Mouse (Mus musculus) heart, adult 11 months (tissue): ENCODE data around the gene Trim71.

ENCODE experiments used
- DNase-seq: peaks from one replicate; pipeline ENCODE4 v3.0.0; 2022

The Trim71 gene

DNA sequence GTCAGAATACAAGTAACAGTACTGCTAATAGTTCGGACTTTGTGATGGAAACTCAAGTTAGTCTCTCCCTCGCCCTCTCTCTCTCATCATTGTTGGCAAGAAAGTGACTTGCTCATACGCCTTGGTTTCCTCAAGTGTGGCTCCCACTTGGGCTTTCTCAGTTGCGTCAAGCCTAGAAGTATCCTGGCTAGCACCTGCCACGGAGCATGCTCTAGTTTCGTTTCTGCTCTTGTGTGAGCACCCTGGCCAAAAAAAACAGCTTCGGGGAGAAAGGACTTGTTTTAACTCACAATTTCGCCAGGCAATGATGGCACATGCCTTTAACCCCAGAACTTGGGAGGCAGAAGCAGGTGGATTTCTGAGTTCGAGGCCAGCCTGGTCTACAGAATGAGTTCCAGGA lies 87.2 kb downstream of the Trim71 start:
- DNase-seq: no peak

DNA sequence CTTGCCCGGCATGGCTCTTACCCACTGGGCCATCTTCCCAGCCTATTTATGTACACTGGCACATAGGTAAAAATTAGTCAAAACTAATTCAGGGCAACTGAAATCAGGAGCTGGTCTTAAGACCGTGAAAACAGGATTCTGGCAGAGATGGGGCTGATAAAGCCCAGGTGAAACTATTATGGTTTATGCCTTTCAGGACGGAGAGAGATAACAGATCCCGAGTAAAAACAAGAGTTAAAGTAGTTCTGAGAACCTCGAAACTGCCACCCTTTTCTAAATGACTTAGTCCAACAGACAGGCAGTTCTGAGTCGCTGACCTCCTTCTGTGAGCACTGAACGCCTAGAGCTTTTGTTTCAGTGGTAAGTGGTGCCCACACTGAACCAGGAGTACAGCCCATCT lies 92.3 kb downstream of the Trim71 start:
- no peak for DNase-seq

DNA sequence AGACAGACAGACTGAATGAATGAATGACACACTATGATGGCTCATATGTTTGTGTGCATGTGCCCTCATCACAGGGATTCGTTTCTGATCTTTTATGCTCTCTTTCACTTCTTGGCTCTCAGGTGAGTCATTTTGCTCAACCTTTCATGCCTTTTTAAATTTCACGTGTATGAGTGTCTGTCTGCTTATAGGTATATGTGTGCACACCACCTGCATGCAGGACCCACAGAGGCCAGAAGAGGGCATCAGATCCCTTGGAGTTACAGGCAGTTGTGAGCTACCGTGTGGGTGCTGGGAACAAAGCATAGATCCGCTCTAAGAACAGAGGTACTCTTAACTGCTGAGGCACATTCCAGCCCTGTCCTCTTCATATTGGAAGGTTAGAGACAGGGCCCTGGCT lies 95.5 kb downstream of the Trim71 start:
- DNase-seq: no peak

DNA sequence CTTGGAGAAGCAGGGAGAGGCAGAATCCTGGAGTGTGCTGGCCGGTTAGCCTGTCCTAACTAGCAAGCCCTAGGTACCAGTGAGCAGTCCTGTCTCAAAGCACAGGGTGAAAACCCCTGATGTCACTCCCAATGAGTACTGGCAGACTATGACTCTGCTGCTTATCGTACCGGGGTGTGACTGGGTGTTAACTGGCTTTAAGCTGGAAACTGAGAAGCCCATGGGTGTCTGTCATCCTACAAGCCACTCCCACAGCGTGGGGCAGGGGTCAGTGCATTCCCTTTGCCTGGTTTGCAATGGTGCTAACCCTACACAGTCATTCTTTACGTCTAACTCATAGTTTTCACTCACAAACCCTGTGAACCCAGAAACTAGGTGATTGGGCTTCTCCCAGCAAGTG lies 96.0 kb downstream of the Trim71 start:
- no peak for DNase-seq

DNA sequence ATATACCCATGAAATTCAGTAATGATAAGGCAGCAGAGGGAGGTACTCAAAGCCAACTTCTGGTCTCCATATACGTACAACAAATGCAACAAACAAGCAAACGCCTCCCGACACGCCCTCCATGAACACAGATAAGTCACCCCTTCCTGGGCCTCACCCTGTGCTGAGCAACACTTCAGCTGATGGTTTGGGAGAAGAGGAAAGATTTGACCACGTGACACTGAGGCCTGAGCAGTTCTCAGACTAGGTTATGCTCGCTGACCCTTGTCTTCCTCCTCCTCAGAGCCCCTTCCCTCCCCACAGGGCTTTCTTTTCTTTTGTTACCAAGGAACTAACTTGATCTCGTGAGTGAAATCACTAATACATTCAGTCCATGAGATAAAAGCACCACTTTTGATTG lies 97.3 kb downstream of the Trim71 start:
- no peak for DNase-seq

DNA sequence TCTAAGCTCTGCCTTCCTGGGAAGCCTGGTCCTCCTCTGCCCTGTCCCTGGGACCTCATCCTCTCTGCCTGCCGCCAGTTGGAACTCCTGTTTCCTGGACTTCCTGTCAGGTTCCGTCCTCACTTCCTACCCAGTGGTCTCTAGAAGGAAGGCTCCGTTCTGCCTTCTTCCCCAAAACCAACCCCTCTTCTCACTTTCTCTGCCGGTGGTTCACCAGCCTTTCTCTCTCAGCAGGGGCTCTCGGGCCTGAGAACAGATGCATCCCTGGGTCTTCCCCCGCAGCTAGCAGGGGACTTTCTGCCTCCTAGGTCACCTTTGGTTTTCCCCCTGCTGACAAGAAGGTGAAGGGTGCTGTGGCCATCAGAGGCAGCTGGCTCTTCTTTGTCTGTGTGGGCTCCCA lies 98.7 kb downstream of the Trim71 start:
- no peak for DNase-seq

DNA sequence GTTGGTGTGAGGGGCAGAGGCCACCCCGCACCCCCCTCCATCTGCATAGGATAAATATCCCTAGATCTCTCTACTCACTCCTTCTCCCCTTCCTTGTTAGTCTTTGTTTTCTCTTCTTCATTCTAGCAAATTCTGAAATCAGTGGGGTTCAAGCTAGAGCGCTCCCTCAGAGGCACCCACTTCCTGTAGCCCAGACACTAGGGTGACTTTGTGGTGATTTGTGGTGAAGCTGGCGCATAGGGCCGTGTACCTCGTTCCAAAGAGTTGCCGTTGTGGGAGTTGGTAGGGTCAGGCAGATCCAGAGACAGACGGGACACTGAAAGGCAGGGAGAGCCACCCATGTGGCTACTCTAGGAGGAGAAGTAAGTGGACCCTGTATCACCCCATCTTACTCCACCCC lies 101.6 kb downstream of the Trim71 start:
- DNase-seq: no peak

DNA sequence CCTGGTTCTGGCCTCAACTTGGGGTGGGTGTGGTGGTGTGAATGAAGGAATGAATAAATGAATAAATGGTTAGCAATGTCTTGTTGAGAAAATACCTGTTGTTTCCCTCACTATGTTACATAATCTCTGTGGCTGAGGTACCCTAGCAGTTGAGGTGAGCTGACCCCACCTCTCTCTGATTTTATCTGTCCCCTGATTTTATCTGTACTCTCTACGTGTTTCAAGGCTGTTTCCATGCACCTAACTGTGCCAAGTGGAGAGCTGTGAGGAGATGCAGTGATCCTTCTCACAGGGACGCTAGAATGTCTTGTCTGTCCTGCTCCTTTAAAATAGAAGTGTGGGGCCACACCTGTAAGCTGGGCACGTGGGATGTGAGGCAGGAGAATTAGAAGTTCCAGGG lies 105.7 kb downstream of the Trim71 start:
- no peak for DNase-seq
